Comparison of ENCODE assay signal across 25 mouse cellular contexts in genomic region chr6:54967591-54967990, GRCm38 (mm10). TPM values are rescaled to one million over a fixed set of nuclear protein-coding genes. Genes with fewer than 3 reads are reported as not detected.
DNase-seq lines count a peak whose midpoint lies in the region; ATAC-seq and TF ChIP-seq lines count a peak whose summit lies in the region.
"Had no signal": no experiment of that assay in that cellular context is flagged by ENCODE, and none has a peak within 500 bp of the region (broad histone marks: within the 10 kb centered on the region; RNA-seq: fewer than 3 reads in every experiment).

No protein-coding gene starts in this region.

- no peak overlapping the region for H3K4me3 ChIP-seq in intestine, postnatal 0 days (ENCODE audit: low read depth, low read length)
- H3K4me3 ChIP-seq: embryonic facial prominence, embryonic 12.5 days; lung, embryonic 15.5 days; midbrain, embryonic 15.5 days; myocyte; neural tube, embryonic 15.5 days; stomach, embryonic 15.5 days had no signal

- H3K9me3 ChIP-seq in intestine, postnatal 0 days (ENCODE audit: control insufficient read depth), result no peaks in the 10 kb centered on the region
- H3K9me3 ChIP-seq: embryonic facial prominence, embryonic 12.5 days; lung, embryonic 15.5 days; midbrain, embryonic 15.5 days; neural tube, embryonic 15.5 days; stomach, embryonic 15.5 days had no signal

- H3K4me2 ChIP-seq in intestine, postnatal 0 days (replicated peaks; ENCODE audit: low read depth), result peak overlapping the region; percentile 42
- H3K4me2 ChIP-seq: embryonic facial prominence, embryonic 12.5 days; heart, embryonic 11.5 days; hindbrain, embryonic 14.5 days; liver, embryonic 11.5 days; lung, embryonic 15.5 days; midbrain, embryonic 15.5 days; neural tube, embryonic 15.5 days; stomach, embryonic 15.5 days had no signal

- no peak overlapping the region for H3K27ac ChIP-seq in intestine, postnatal 0 days (ENCODE audit: low read depth, low read length)
- H3K27ac ChIP-seq: embryonic facial prominence, embryonic 12.5 days; hindbrain, embryonic 14.5 days; lung, embryonic 15.5 days; midbrain, embryonic 15.5 days; neural tube, embryonic 15.5 days; stomach, embryonic 15.5 days had no signal

- no peaks in the 10 kb centered on the region for H3K4me1 ChIP-seq in intestine, postnatal 0 days (replicated peaks; ENCODE audit: control insufficient read depth, insufficient read depth, low read length)
- H3K4me1 ChIP-seq: stomach, embryonic 15.5 days had no signal

- DNase-seq in CD4-positive, CD25-positive, alpha-beta regulatory T cell, adult 2 months (ENCODE audit: low read depth, low spot score), result peak; percentile 57
- DNase-seq in urinary bladder, postnatal 14 days (ENCODE audit: low spot score), result peak; percentile 54
- no peak for DNase-seq in urinary bladder, postnatal 36 days (ENCODE audit: low spot score in 2 of 2)
- no peak for DNase-seq in layer of hippocampus, adult 9-11 months
- no peak for DNase-seq in thymus, postnatal 0 days (ENCODE audit: low spot score)
- no peak for DNase-seq in right cerebral cortex, postnatal 10 days (ENCODE audit: low spot score in 2 of 2)
- DNase-seq: adrenal gland, adult 2 months; cerebellum, adult 9-10 months; heart, postnatal 10 days; kidney, adult 2 months; kidney, postnatal 10 days; right cerebral cortex, postnatal 14 days; thymus, adult 2 months had no signal

- no peak for ATAC-seq in CD4-positive, CD25-positive, alpha-beta regulatory T cell, adult 4 months
- peak; percentile 57 for ATAC-seq in intestine, postnatal 0 days
- ATAC-seq: forebrain, embryonic 16.5 days; midbrain, embryonic 15.5 days had no signal

- no peak for TF ChIP-seq CTCF in intestine, postnatal 0 days (IDR thresholded peaks at IDR 0.05; ENCODE audit: low read depth)

- H3K36me3 ChIP-seq in intestine, postnatal 0 days (ENCODE audit: control insufficient read depth, insufficient read depth), result no peaks in the 10 kb centered on the region
- H3K36me3 ChIP-seq: embryonic facial prominence, embryonic 12.5 days; lung, embryonic 15.5 days; midbrain, embryonic 15.5 days; neural tube, embryonic 15.5 days; stomach, embryonic 15.5 days had no signal

- WGBS in intestine, postnatal 0 days, result 22% methylated on average over 10 of the region's 10 CpGs

- H3K27me3 ChIP-seq in intestine, postnatal 0 days (replicated peaks; ENCODE audit: control insufficient read depth, insufficient read depth, low read length), result no peaks in the 10 kb centered on the region
- H3K27me3 ChIP-seq: embryonic facial prominence, embryonic 12.5 days; lung, embryonic 15.5 days; stomach, embryonic 15.5 days had no signal

- no peak overlapping the region; the same call in 1 of the 2 replicates for H3K9ac ChIP-seq in intestine, postnatal 0 days (ENCODE audit: low read depth, low read length)
- H3K9ac ChIP-seq: embryonic facial prominence, embryonic 12.5 days; hindbrain, embryonic 14.5 days; lung, embryonic 15.5 days; midbrain, embryonic 15.5 days; neural tube, embryonic 15.5 days; stomach, embryonic 15.5 days had no signal

RNA-seq across cellular contexts. Expression of gene Nod1, which starts 4.8 kb away (rescaled TPM):
- polyA plus RNA-seq in CD4-positive, CD25-positive, alpha-beta regulatory T cell, adult 4 months (2017; shearing (Covaris generic)), result 10 to 100 TPM; 17.0 to 18.6 TPM
- 2.3 and 2.7 TPM in 2 replicates for polyA plus RNA-seq in intestine, postnatal 0 days (2015; fragmentation: Nextera tagmentation; extraction: Ambion mirVana)
- 3.5 and 4.0 TPM in 2 replicates for polyA plus RNA-seq in thymus, postnatal 0 days (2015; fragmentation: Nextera tagmentation; extraction: Ambion mirVana)

RNA-seq across cellular contexts. Expression of gene Ggct, which starts 25.2 kb away (rescaled TPM):
- polyA plus RNA-seq in CD4-positive, CD25-positive, alpha-beta regulatory T cell, adult 4 months (2017; shearing (Covaris generic)), result 10 to 100 TPM; 19.8 to 34.0 TPM
- 19.7 and 25.5 TPM in 2 replicates for polyA plus RNA-seq in intestine, postnatal 0 days (2015; fragmentation: Nextera tagmentation; extraction: Ambion mirVana)
- 12.9 and 16.6 TPM in 2 replicates for polyA plus RNA-seq in thymus, postnatal 0 days (2015; fragmentation: Nextera tagmentation; extraction: Ambion mirVana)

Comparison
In these comparisons a context has a peak if more than half of its experiments do, and no peak if none do; other contexts are left out.
1. DNase-seq: peak in CD4-positive, CD25-positive, alpha-beta regulatory T cell, adult 2 months (single experiment) and urinary bladder, postnatal 14 days (single experiment); none in urinary bladder, postnatal 36 days (0 of 2), layer of hippocampus, adult 9-11 months (single experiment), thymus, postnatal 0 days (single experiment) and right cerebral cortex, postnatal 10 days (0 of 2).